Mouse (Mus musculus) lung, postnatal 0 days (tissue): ENCODE measurements around the gene Adcy5.

Source experiments
- CTCF ChIP-seq: IDR thresholded peaks from 2 replicates; pipeline ENCODE4 v1.5.1; 2016; ENCODE audit warnings: antibody characterized with exemption, mild to moderate bottlenecking
- EP300 ChIP-seq: IDR thresholded peaks from 2 replicates; pipeline ENCODE4 v1.6.1; 2016; ENCODE audit warnings: antibody characterized with exemption, mild to moderate bottlenecking, control low read depth

GRCm38 (mm10) chr16:35120603-35121002 lies 34.1 kb upstream of the Adcy5 start:
- TF ChIP-seq CTCF = no peak
- no peak for TF ChIP-seq EP300
